Mouse (Mus musculus) liver, adult 2 months (tissue): Measurements from ENCODE around the gene Col6a5. TPM values are rescaled to one million over a fixed set of nuclear protein-coding genes. Genes with fewer than 3 reads are reported as not detected.

ENCODE experiments used
- DNase-seq: peaks from one replicate; pipeline ENCODE4 v3.0.0-alpha.2; 2011; ENCODE audit warnings: low read depth, low spot score; ENCODE audit errors: extremely low read depth
- H3K27ac ChIP-seq: fragments of 200-500 bp; replicated peaks from 2 replicates; pipeline ENCODE4 v1.5.1; 2012; ENCODE audit warnings: low read depth, mild to moderate bottlenecking, control low read depth, inconsistent platforms, low read length; ENCODE audit not compliant: insufficient read depth
- H3K27me3 ChIP-seq: fragments of 200-500 bp; 2 replicates; pipeline ENCODE4 v1.6.1; 2012; ENCODE audit warnings: mild to moderate bottlenecking, moderate library complexity, low read length, inconsistent platforms; ENCODE audit not compliant: control insufficient read depth, insufficient read depth
- H3K36me3 ChIP-seq: fragments of 200-500 bp; 2 replicates; pipeline ENCODE4 v1.6.1; 2012; ENCODE audit warnings: low read length, inconsistent platforms; ENCODE audit not compliant: control insufficient read depth, insufficient read depth
- H3K4me1 ChIP-seq: fragments of 200-500 bp; 2 replicates; pipeline ENCODE4 v1.6.1; 2011; ENCODE audit warnings: low read length; ENCODE audit not compliant: control insufficient read depth, insufficient read depth
- H3K4me3 ChIP-seq: fragments of 200-500 bp; 2 replicates; pipeline ENCODE4 v1.5.1; 2011; ENCODE audit warnings: low read depth, mild to moderate bottlenecking, control low read depth, low read length, moderate library complexity; ENCODE audit not compliant: insufficient read depth
- H3K79me2 ChIP-seq: fragments of 200-500 bp; 2 replicates; pipeline ENCODE4 v1.6.1; 2012; ENCODE audit warnings: inconsistent platforms, mild to moderate bottlenecking, low read length, moderate library complexity; ENCODE audit not compliant: control insufficient read depth, insufficient read depth
- H3K9ac ChIP-seq: fragments of 200-500 bp; 2 replicates; pipeline ENCODE4 v1.6.1; 2012; ENCODE audit warnings: low read depth, mild to moderate bottlenecking, control low read depth, inconsistent platforms, low read length
- CTCF ChIP-seq: fragments of 200-500 bp; IDR thresholded peaks from 2 replicates; pipeline ENCODE4 v1.5.1; 2011; ENCODE audit warnings: low read depth, low read length, control low read depth
- POLR2A ChIP-seq: fragments of 200-500 bp; IDR thresholded peaks from 2 replicates; pipeline ENCODE4 v1.6.1; 2011; ENCODE audit warnings: low read length, control low read depth; ENCODE audit not compliant: insufficient read depth; ENCODE audit errors: extremely low read depth
- WGBS: fragments of 180-500 bp; shearing (Covaris S2); methylation state at CpG from one replicate; pipeline ENCODE4 v1.1.7; 2018; 5-methylcytosine and 5-hydroxymethylcytosine counted together
- polyA plus RNA-seq: library from polyadenylated mRNA; depleted of rRNA; stranded (reverse); fragments of >200 nt; gene quantifications from 2 replicates; pipeline ENCODE4 v1.2.3, GENCODE M21; 2012
- total RNA-seq: library from RNA; depleted of rRNA; stranded (reverse); fragments of >200 nt; gene quantifications from 2 replicates; pipeline ENCODE4 v1.2.3, GENCODE M21; 2014

Gene Col6a5
- total and polyA plus RNA-seq, 2 experiments = 0.12 to 0.18 TPM

DNA sequence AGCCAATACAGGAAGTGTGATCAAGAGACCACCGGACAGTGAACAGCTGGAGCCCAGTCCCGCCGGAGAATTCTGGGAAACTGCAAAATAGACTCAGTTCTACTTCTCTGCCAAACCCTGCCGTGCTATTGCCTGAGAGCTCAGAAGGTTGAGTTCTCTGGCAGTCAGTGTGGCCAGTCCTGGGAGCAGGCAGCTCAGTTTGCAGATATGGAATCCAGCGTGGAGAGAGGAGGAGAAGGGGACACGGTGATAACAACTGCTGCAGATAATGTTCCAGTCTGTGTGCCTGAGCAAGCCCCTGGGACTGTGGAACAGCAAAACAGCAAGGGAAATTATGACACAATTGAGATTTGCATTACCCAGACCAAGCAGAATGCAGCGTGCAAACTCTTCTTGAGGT, 124.9 kb downstream of the Col6a5 start:
- WGBS = 61% methylated on average over 7 of the region's 7 CpGs
- Histone ChIP-seq H3K27me3 (no peaks in the 10 kb centered on the region), H3K4me3 (no peak overlapping the region), H3K9ac (no peak overlapping the region), H3K36me3 (no peaks in the 10 kb centered on the region), H3K4me1 (no peaks in the 10 kb centered on the region), H3K79me2 (no peaks in the 10 kb centered on the region), H3K27ac (no peak overlapping the region)
- no peak for DNase-seq
- TF ChIP-seq POLR2A (no peak), CTCF (no peak)

DNA sequence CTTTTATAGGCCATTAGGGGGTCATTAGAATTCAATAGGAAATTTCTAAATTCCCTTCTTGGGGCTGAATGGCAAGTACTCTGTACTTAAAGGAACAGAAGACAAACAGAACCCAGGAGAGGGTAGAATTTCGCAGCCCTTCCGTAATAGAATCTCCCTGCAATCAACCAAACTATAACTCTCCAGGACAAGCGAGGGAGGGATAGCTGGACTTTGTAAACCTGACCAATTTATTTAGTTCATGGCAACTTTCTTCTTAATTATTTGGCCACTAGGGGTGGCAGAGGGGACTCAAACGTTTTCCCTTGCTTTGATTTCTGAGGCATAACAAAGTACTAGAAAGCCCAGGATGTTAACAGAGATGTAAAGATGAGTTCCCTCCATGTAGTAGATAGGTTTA, 125.6 kb downstream of the Col6a5 start:
- DNase-seq = no peak
- Histone ChIP-seq H3K4me1 (no peaks in the 10 kb centered on the region), H3K27ac (no peak overlapping the region), H3K27me3 (no peaks in the 10 kb centered on the region), H3K4me3 (no peak overlapping the region), H3K36me3 (no peaks in the 10 kb centered on the region), H3K9ac (no peak overlapping the region), H3K79me2 (no peaks in the 10 kb centered on the region)
- 53% methylated on average over 4 of the region's 4 CpGs for WGBS
- TF ChIP-seq POLR2A (no peak), CTCF (no peak)

DNA sequence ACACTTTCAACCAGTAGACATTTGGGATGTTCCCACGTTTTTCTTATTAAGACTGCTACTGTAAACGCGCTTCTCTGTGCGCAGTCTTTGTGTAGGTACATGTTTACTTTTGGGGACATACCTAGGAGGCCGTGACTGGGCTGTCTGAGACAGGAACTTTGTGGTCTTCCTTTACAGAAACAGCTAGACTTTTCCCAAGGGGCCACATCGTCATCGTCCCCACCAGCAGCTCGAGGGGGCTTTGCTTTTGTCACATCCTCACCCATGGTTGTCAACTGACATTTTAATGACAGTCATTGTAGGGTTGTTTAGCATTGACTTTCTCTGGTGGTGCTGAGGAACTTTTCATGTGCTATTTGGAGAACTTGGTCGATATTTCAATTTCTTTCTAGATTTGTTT, 129.2 kb downstream of the Col6a5 start:
- WGBS = 80% methylated on average over 9 of the region's 9 CpGs
- Histone ChIP-seq H3K36me3 (no peaks in the 10 kb centered on the region), H3K4me1 (no peaks in the 10 kb centered on the region), H3K4me3 (no peak overlapping the region), H3K27me3 (no peaks in the 10 kb centered on the region; the same call in 1 of the 2 replicates), H3K9ac (no peak overlapping the region), H3K79me2 (no peaks in the 10 kb centered on the region), H3K27ac (no peak overlapping the region)
- DNase-seq = no peak
- TF ChIP-seq CTCF (no peak), POLR2A (no peak)

DNA sequence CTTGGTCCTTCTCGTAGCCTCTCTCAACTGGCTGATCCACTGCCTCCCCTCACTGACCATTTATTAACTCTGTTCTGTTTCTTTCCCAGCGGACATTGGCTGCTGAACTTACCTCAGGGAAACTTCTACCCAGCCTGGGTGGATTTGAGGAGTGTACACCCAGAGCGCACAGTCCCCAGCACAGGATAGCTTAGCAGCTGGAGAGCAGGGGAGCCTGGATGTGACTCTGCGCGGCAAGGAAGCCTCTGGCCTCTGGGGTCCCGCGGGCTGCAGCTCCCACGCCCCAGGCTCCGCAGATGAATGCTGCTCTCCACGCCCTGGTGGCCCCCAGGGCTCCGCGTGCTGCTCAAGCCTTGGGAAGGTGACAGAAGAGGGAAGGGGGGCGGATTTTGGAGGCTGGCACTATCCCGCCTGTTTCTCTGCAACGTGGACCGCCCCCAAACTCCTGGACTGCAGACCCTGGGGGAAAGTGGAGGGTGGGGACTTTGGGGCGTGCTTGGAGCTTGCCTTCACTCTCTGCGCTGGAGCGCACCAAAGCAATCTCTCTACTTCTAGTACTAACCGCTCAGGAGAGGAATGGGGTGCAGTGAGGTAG, 132.6 kb downstream of the Col6a5 start, which contains the start of gene Col6a6:
Gene Col6a6 (minus strand): TSS at position 370 of the 595 bp plus-strand sequence.
- TF ChIP-seq POLR2A (no peak), CTCF (no peak)
- no peak for DNase-seq
- H3K4me1 ChIP-seq = no peaks in the 10 kb centered on the region
- 28% methylated on average over 20 of the region's 20 CpGs for WGBS
- no peak within 1 kb of the TSS for H3K9ac ChIP-seq
- H3K4me3 ChIP-seq = no peak within 1 kb of the TSS
- no peaks in the 10 kb centered on the region for H3K79me2 ChIP-seq
- no peak within 1 kb of the TSS for H3K27ac ChIP-seq
- H3K27me3 ChIP-seq = no peaks in the 10 kb centered on the region; the same call in 1 of the 2 replicates
- H3K36me3 ChIP-seq = no peaks in the 10 kb centered on the region

DNA sequence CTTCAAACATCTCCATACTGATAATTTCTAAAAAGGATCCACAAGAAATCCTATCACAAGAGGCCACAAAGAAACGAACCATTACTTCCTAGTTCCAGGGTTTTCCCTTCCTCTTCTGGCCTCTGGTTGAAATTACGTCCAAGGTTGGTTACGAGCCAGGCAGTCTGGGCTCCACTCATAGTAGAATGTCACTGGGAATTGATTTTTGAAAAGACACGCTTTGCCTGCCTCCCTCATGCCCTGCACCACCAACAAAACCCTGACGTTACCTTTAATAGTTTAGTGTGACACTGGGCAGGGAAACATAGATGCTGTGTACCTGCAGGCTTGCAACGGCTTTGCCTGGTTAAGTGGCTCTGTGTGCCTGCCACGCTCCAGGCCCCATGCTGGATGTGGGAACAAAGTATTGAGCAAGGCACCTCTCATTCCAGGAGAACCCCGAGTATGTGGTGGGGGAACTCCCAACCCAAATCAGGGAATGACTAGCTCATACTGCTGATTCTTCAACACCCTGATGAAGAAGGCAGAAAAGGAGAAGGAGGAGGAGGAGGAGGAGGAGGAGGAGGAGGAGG, 133.3 kb downstream of the Col6a5 start:
- peak; percentile 31 for DNase-seq

DNA sequence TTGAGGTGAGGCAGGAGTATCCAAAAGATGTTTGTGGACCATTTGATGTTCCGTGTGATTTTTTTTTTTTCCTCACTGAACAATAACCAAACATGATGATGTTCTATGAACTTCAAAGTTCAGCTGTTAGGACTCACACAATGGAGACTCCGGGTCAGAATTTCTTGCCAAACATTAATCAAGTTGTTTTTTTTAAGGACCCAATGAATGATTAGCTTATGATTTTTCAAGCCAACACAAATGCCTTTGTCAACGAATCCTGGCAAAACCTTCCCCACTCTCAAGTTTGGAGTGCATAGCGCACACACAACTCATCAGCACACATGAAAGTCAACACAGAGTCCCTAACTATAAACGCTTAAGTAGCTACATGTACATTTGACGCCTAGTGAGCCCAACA, 139.7 kb downstream of the Col6a5 start:
- H3K27ac ChIP-seq = no peak overlapping the region
- no peak overlapping the region for H3K4me3 ChIP-seq
- DNase-seq = no peak
- H3K9ac ChIP-seq = no peak overlapping the region
- H3K36me3 ChIP-seq = no peaks in the 10 kb centered on the region
- 72% methylated on average over 6 of the region's 6 CpGs for WGBS
- H3K79me2 ChIP-seq = no peaks in the 10 kb centered on the region
- TF ChIP-seq POLR2A = no peak
- no peak for TF ChIP-seq CTCF
- no peaks in the 10 kb centered on the region for H3K4me1 ChIP-seq
- no peaks in the 10 kb centered on the region for H3K27me3 ChIP-seq

More for the DNA sequence above, 133.3 kb downstream of the Col6a5 start:
- Histone ChIP-seq H3K36me3 (no peaks in the 10 kb centered on the region), H3K79me2 (no peaks in the 10 kb centered on the region), H3K9ac (no peak overlapping the region), H3K4me3 (no peak overlapping the region), H3K27me3 (no peaks in the 10 kb centered on the region; the same call in 1 of the 2 replicates), H3K27ac (no peak overlapping the region), H3K4me1 (no peaks in the 10 kb centered on the region)
- TF ChIP-seq CTCF (no peak), POLR2A (no peak)
- WGBS = 26% methylated on average over 8 of the region's 8 CpGs
